Mouse (Mus musculus): ENCODE measurements around the gene Psmb8.

GRCm38 (mm10) chr17:34194723-34195122 lies 2.8 kb upstream of the Psmb8 start:
- TF ChIP-seq CTCF (IDR thresholded peaks at IDR 0.05; ENCODE audit: low read depth) (no peak), EP300 (IDR thresholded peaks at IDR 0.05; ENCODE audit: low read depth) (no peak)

Data from heart, postnatal 0 days (tissue).